Mouse (Mus musculus) left cerebral cortex, adult 2 months (tissue): ENCODE data around the gene Acad10. TPM values are rescaled to one million over a fixed set of nuclear protein-coding genes. Genes with fewer than 3 reads are reported as not detected.

Source experiments
- DNase-seq, 2 experiments: peaks; one replicate each; pipeline ENCODE4 v3.0.0; 2021 to 2022; ENCODE audit warnings: low spot score in 2 of 2, mixed read lengths in 1 of 2; ENCODE audit errors: extremely low spot score in 1 of 2
- H3K27ac ChIP-seq: fragments of 200-600 bp; 2 replicates; pipeline ENCODE4 v1.8.1; 2022
- H3K4me3 ChIP-seq: fragments of 200-600 bp; 2 replicates; pipeline ENCODE4 v1.8.1; 2022
- CTCF ChIP-seq: fragments of 200-600 bp; IDR thresholded peaks from 2 replicates; pipeline ENCODE4 v1.8.1; 2022; ENCODE audit warnings: antibody characterized with exemption, mild to moderate bottlenecking, moderate library complexity
- intact Hi-C: fragments of 180-260 bp; cut with DNase I; formaldehyde crosslinking; loops from one replicate; pipeline ENCODE4 v1.15.1; 2025
- total RNA-seq, 2 experiments: library from RNA; stranded (reverse); gene quantifications; 2 replicates each; pipeline ENCODE4 v1.2.3; 2021

Acad10 gene
- total RNA-seq, 2 experiments from 2014 or later: 5.0 to 5.3 TPM

DNA sequence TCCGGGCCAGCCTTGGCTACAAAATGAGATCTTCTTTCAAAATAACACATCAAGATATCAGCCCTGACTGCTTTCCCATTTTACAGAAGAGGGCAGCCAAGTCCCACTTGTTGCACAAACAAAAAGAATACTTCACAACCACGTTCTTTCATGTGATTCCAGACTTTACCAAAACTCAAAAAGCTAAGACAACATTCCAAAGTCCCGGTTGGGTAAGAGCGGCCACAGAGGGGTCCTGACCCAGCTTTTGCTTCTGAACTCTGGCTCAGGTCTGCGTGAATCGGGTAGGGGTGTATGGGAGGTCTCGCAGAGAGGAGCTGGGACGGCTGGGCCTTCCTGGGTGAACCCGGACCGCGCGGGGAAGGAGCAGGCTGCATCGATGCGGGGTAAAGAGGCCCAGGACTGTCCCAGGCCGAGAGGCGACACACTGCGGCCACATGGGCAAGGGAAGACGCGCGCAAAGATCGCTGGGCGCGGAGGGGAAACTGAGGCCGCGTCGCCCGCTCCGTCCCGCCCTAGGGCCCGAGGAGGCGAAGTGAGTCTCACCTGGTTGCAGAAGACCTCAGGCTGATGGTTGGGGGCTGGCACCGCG is 67.4 kb downstream of the Acad10 start:
- TF ChIP-seq CTCF: no peak
- no peak for DNase-seq
- intact Hi-C loops: no loop called here
- H3K4me3 ChIP-seq: peak overlapping the region; percentile 67
- peak overlapping the region; percentile 85 for H3K27ac ChIP-seq

DNA sequence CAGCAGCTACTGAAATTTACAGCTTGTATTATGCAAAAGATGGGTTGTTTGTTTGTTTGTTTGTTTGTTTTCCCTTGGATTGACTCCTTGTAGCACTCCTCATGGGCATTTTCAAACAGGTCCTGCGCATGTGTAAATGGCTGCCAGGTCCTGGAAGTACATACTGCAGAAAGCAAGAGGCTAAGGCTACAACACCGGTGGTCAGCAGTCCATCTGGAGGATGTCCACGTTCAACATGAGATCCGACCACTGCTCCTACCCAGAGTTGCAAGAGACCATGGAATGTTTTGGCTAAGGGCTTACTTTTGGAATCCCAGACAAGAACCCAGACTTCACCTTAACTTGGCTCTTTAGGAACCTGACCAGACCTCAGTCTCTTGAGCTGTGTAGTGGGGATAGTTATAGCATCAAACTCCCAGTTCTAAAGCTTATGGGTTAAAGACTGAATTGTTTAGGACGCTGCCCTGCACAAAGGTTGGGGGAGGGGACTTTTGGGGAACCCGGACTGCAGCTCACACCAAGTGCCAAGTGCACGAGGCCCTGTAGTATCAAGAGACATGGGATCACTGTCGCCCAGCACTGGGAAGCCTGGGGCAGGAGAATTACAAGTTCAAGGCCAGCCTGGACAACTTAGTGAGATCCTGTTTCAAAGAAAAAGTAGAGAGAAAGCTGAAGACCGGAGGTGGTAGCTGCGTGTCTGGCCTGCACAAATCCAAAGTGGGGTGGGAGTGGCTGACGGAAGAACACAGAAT is 68.1 kb downstream of the Acad10 start:
- intact Hi-C loops: no loop called here
- no peak for DNase-seq
- TF ChIP-seq CTCF: no peak
- H3K27ac ChIP-seq: no peak overlapping the region
- peak overlapping the region; percentile 67 for H3K4me3 ChIP-seq

DNA sequence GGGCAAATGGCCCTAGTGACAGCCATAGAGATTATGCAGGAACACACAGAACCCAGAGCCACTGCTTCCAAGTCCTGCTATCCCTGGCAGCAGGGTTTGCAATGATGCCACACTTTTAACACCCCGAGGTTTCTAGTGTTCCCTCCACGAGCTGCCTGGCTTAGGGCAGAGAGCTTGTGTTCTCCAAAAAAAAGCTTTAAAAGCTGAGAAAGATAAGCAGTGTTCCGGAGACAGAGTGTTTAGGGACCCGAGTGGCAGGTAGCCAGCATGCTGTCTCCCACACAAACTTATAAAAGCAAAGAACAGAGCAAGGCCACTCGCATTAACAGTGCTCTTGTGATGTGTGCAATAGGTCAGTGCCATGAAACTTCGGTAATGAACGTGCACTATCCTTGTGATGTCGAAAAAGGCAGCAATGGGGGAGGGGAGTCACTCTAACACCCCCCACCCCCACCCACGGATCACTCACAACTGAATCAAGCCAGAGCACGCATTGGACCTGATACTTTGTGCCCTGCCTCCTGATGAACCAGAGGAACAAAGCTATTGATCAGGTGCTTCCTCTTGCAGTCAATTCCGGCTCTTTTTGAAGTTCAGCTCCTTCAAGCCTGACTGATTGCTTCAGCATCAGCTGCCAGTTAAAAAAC is 68.8 kb downstream of the Acad10 start:
- TF ChIP-seq CTCF: no peak
- intact Hi-C loops: no loop called here
- H3K4me3 ChIP-seq: no peak overlapping the region
- no peak for DNase-seq
- H3K27ac ChIP-seq: peak overlapping the region; percentile 38; the same call in 1 of the 2 replicates

DNA sequence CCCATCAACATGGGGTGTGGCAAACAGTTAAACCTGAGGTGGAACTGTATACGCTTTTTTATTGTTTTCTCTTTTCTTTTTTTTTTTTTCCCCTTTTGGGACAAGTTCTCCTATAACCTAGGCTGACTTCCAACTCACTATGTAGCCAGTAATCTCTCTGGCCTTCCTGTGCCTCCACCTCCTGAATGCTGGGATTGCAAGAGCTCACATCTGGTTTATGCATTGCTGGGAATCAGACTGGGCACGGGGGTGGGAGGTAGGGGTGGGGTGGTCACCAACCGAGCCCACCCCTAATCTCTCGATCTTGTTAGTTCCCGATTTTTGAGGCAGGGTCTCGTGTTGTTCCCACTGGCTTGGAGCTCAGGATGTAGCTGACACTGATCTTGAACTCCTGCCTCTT is 70.4 kb downstream of the Acad10 start:
- Histone ChIP-seq H3K27ac (no peak overlapping the region), H3K4me3 (no peak overlapping the region)
- no peak for DNase-seq
- intact Hi-C loops: no loop called here
- no peak for TF ChIP-seq CTCF

DNA sequence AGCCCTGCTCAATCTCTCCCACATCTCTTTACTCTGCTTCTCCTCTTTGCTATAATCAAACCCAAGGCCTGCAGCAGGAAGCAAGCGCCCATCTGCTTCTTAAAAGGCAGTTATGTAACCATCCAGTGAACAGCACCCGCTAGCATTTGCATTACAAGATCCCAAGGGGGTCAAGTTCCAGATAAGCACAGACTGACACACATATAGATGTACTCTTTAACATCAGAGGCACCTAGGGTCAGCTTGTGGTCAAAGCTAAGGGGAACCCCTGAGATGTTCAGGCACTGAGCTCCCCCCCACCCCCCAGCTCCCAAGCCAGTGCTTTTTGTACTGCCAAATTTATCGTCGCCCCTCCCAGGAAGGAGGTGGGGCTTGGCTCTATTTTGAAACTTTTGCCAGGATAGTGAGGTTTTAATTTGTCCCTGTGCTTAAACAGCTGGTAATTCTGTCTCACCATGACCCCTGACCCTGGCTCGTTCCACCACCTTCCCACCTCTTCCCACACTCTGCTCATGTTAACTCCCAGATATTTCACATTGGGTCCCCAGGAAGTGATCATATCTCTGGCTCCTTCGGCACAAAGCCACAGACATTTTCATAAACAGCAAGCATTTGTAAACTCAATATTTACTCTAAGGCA is 73.8 kb downstream of the Acad10 start:
- H3K27ac ChIP-seq: peak overlapping the region; percentile 96
- intact Hi-C loops: no loop called here
- H3K4me3 ChIP-seq: no peak overlapping the region
- DNase-seq: peak; percentile 36 to 42
- TF ChIP-seq CTCF: no peak

DNA sequence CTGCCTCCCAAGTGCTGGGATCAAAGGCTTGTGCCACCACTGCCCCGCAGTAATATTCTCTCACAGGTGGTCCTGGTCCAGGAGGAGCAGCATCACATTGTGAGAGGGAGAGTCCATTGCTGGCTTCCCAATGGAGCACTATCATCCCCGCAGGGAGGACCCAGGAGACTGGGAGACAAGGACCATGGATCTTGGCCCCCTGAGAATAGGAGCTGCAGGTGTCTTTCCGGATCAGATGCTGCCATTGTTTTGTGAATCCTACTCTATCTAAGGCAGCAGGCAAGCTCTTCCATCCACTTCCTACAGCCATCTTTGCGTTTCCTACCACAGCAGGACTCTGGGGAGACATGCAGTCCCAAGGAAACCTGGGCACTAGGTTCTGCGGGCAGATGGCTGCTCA is 74.6 kb downstream of the Acad10 start:
- intact Hi-C loops: no loop called here
- Histone ChIP-seq H3K27ac (peak overlapping the region; percentile 96), H3K4me3 (no peak overlapping the region)
- no peak for TF ChIP-seq CTCF
- DNase-seq: no peak

DNA sequence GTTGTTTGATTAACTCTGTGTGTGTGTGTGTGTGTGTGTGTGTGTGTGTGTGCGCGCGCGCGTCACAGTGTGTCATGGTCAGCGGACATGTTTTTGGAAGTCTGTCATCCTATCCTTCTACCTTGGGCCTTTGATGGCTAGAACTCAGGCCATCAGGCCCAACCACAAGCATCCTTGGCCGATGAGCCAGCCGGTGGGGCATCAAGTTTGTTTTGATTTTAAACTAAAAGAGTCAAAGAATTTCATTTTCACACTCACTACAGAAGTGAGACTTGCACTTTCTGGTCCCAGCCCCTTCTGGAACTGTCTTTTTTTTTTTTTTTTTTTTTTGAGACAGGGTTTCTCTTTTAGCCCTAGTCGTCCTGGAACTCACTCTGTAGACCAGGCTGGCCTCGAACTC is 75.3 kb downstream of the Acad10 start:
- Histone ChIP-seq H3K27ac (no peak overlapping the region), H3K4me3 (no peak overlapping the region)
- TF ChIP-seq CTCF: no peak
- intact Hi-C loops: no loop called here
- no peak for DNase-seq

DNA sequence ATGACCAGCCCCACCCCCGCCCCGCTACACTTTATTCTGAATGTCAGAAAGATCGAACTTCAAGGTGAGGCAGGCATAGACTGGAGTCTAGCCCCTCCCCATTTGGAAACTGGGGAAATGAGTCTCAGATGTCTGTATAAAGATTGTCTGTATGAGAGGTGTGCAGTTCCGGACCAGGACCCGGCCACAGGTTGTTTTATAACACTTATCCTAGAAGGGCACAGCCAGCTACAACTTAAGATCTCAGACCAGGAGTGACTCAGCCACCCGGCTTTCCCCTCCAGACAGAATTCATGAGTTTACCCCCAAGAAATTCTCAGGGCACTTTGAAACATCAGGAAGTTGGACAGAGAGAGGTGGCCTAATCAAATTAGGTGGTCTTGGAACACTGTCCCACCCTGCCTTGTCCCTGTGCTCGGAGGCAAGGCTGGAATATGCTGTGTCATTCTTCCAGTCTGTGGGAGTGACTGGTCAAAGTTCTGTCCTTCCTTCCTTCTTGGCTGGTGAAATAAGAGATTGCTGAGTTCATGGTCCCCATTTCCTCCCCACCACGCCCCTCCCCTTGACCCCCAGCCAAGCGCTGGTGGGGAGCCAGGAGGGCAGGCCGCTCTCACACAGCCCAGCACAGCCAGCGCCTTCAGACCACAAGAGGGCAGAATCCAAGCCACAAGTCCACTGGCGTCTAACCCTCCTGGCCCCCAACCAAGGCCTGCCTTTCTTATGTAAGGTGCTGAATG is 76.4 kb downstream of the Acad10 start:
- TF ChIP-seq CTCF: peak; percentile 56
- Histone ChIP-seq H3K4me3 (no peak overlapping the region), H3K27ac (peak overlapping the region; percentile 72; the same call in 1 of the 2 replicates)
- DNase-seq: peak; percentile 60 to 71
- intact Hi-C loops: no loop called here

DNA sequence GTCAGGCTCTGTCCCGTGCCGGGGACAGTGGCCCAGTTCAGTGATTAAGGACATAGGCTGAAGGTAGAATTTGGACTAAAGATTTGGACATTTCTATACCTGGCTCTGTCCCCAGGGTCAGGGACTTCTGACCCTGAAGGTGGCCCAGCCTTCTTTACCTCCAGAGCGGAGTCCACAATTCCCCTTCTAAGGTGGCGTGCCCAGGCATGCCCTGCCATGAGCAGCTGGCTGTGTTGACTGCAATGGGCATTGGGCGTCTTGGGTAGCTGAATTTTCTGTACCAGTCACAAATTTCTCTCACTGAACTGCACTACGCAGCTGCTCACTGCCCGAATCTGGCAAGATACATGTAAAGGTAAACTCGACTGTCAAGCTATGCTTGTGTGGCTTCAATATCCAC is 78.4 kb downstream of the Acad10 start:
- H3K4me3 ChIP-seq: no peak overlapping the region
- intact Hi-C loops: no loop called here
- DNase-seq: no peak
- no peak overlapping the region for H3K27ac ChIP-seq
- no peak for TF ChIP-seq CTCF

DNA sequence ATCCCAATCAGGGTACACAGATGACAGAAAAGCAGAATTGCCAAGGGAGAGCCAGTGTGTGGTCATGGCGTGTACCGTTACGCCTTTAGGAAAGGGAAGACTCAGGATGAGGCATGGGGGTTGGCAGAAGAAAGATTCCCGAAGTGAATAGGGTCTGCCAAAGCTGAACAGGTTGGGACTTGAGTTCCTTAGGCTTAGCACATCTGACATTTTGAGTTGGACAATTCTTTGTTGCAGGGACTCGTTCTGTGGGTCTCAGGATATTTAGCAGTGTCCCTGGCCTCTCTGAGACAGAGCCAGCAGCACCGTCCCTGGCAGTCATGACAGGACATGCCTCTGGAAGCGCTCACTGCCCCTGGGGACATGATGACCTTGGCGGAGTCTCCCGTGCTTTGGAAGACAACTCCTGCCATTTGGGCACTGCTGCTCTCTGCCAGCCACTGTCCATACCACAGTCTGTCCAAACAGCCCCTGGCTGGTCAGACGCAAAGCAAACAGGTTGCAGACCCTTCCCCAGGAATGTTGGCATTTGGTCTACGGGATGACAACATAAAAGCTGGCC is 83.3 kb downstream of the Acad10 start:
- H3K27ac ChIP-seq: no peak overlapping the region
- no peak for DNase-seq
- intact Hi-C loops: no loop called here
- no peak for TF ChIP-seq CTCF
- no peak overlapping the region for H3K4me3 ChIP-seq

DNA sequence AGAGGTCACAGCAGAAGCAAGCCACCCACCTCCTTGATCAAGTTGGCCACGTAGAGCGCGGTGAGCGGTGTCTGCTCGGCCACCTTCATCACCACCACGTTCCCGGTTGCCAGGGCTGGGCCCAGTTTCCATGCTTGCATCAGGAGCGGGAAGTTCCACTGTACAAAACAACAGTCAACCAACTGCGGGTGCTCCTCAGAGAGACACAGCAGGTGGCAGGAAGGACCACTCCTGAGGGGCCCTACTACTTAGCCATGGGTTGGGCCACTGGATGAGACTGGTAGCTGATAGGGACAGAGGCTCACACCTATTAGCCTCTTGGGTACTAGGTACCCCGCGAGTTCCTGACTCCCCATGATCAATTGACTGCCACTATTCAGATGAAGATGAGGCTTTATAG is 84.4 kb downstream of the Acad10 start:
- Histone ChIP-seq H3K4me3 (no peak overlapping the region), H3K27ac (no peak overlapping the region)
- intact Hi-C loops: no loop called here
- no peak for TF ChIP-seq CTCF
- DNase-seq: no peak
